Mouse (Mus musculus) megakaryocyte, adult 5-6 weeks (primary cell): ENCODE measurements at regions not wholly inside any gene's neighbourhood (a gene's known extent, or its start where the extent isn't known, plus 50 kb on each side); places are given as distances from the start of the nearest gene placed in this dataset.

Experiments
- ATAC-seq: 2 replicates; pipeline ENCODE4 v1.8.0; 2016; ENCODE audit warnings: mild to moderate bottlenecking, inconsistent platforms; ENCODE audit not compliant: poor library complexity, severe bottlenecking

DNA sequence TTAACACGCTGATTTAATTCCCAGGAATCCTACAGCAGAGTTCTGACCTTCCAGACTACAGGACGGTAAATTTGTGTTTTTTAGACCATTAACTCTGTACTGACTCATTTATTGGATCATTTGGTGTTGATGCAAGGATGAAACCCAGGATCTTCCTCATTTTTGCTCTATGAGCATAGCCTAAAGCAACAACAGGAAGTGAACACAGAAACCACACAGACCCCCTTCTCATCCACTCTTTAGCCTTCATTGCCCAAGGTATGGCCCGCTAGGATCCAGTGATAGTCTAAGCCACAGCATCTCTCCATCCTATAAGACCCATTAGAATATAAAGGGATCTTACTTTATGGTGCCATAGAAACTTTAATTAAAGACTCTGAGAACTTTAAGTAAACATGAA, 56.5 kb upstream of the Grin2b start:
- peak; percentile 87 for ATAC-seq

DNA sequence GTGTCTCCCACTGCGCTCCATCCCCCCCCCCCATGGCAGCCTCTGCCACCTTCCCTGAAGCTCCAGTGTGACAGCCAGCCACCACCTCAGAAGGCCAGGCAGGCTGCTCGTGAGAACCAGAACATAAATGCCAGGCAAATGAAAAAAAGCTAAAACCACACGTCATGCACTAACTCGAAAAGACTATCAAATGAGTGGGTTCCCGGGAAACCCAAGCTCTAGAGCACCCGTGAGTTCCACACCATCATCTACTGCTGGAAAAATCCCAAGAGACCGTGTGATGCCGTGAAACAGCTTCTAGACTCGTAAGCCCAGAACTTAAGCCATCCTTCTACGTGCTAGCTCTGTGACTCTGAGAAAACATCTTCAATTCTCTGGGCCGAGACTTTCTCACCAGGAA, 62.2 kb upstream of the Grin2b start:
- ATAC-seq, result no peak

DNA sequence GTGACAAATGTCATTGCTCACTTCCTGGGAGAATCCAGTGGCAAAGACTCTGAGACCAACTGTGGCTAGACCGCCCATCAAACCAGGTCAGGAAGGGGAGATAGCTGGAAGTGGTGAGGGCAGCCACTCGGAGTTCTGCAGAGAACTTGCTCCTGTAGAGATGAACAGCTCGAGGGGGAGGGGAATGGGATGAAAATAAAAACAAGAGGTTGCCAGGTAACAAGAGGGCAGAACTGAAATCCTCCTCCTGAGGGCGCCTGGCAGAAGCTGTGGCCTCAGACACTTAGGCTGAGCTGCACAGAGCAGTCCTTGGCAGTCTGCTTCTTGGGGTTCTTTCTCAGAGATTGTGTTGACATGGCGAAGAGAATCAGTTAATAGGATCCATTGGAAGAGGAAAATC, 65.7 kb upstream of the Grin2b start:
- no peak for ATAC-seq

DNA sequence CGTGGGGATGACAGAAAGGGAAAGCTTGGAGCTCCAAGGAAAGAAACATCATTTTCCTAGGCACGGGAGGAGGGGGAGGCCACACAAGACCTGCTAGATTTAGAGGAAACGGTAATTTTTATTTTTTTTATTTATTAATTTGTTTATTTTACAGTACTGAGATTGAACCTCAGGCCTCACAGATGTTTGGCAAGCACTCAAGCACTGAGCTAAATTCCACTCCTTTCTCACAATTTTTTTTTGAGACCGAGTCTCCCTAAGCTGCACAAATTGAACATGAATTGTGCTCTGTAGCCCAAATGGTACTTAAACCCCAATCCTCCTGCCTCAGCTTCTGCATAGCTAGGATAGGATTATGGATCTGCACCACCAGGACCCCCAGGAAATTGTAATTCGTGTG, 66.1 kb upstream of the Grin2b start:
- no peak for ATAC-seq

DNA sequence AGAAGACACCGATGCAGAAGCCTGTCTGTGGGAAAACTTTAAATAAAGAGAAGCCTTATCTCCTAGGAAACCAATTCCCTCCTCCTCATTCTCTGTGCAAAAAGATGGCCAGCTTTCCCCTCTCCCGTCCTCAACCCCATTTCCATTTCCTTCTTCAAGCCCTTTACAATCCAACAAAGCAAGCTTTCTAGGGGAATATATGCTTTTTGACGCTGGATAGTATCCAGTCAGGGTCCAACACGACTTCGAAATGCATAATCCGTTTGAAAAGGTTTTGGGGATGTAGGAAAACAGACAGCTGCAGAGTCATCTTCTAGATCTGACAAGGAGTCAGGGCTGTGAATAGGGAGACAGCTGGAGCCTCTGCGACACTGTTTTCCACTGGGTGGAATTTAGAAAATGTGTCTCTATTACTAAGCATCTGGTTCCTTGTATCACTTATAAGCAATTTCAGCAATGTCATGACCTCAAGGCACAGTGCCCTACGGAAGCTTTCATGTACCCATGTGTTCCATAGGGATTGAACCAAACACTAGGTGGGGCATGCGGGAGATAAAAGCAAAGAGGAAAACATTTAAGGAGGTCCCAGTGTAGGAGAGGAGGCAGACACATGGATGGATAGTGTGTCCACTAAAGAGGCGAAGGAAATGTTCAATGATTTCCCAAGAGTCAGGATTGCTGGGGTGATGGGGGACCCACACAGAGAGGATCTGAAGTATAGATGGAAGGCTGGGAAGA, 68.4 kb upstream of the Grin2b start:
- no peak for ATAC-seq

DNA sequence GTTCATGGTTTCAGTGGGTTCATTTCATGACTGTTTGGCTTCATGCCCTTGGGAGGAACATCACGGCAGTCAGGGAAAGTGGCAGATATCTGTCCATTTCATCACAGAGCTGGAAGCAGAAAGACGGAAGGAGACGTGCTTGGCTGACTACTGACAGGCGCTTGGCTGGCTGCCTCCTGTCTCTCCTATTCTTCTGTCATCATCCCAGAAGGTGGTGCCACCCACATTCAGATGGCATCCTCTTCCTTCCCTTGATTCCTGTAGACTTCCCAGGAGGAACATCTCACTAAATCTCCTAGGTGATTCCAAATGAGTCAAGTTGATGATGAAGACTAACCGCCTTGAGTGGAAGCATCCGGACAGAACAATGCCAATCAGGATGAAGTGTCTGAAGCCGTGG, 71.6 kb upstream of the Grin2b start:
- ATAC-seq, result no peak

DNA sequence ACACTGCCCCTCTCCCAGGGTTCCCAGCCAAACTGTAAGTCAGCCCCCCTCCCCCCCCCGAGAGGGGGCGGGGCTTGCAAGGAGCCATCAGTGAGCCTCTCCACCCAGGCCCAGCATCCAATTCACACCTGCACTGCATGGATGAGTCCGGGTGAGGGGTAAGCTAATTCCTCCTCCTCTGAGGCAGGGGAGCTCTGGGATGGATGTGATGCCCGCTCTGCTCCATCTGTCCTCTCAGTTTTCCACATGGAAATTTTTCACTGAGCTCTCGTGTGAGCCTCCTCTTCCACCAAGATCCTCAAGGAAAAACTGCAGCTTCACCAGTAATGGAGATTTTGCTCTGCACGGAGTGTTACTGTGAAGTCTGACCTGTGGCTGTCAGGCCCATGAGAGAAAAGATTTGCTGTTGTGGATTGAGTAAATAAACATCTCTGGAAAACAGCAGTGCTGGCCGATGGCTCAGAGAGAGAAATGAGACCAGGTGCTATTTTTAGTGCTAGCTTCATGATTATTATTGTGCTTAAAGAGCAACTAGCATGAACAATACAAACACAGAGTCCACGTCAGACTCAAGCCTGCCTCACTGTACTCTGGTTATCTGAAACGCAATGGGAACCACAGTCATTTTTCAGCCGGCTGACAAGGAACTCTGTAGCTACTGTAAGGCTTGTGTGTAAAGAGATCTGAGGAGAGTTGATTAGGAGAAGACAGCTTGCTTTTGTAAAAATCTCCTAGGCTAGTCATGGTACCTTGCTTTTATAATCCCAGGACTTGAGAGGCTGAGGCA, 71.4 kb upstream of the Gm8994 start:
- ATAC-seq, result no peak

DNA sequence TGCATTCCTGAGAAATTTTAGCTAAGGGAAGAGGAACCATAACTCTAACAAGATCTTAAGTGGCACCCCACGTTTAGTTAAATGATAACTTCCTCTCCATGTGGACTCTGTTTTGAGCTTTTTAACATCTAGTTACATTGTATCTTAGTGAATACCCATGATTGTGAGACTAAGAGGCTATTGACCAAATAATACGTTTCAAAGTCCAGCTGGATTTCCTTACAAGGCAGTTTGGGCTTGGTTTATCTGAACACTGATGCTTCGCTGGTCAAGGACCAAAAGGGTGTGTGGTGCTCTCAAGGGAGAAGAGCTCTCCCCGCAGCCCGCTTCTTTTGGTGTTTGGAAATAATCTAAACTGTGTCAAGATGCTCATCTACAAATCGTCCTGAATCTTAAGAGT, 51.6 kb upstream of the Gm8994 start:
- no peak for ATAC-seq

DNA sequence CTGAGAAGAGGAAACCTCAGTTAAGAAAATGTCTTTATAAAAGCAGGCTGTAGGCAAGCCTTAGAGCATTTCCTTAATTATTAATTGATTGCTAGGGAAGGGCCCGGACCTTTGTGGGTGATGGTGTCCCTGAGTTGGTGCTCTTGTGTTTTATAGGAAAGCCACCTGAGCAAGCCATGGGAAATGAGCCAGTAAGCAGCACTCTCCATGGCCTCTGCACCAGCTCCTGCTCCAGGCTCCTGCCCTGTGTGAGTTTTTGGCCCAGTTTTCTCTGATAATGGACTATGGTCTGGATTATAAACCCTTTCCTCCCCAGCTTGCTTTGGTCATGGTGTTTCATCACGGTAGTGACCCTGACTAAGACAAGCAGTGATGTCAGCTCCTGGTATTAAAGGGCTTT, 50.6 kb upstream of the Gm8994 start:
- ATAC-seq, result no peak
